Mouse (Mus musculus) lung, embryonic 14.5 days (tissue): ENCODE measurements around the gene Vmn1r48. TPM values are rescaled to one million over a fixed set of nuclear protein-coding genes. Genes with fewer than 3 reads are reported as not detected.
"Not testable (repeated sequence)": the region's sequence is repeated elsewhere in the genome, so short reads cannot be mapped to it uniquely, and the experiment has no call there.

Source experiments
- ATAC-seq: fragments of 200-750 bp; cut with Nextera tagmentation; 2 replicates; pipeline ENCODE4 v1.8.0; 2017; ENCODE audit warnings: mild to moderate bottlenecking, moderate TSS enrichment, moderate library complexity; ENCODE audit not compliant: insufficient read depth
- DNase-seq: peaks from one replicate; pipeline ENCODE4 v3.0.0-alpha.2; 2015
- H3K27ac ChIP-seq: fragments of 300-500 bp; sonication (generic); 2 replicates; pipeline ENCODE4 v1.5.1; 2014; ENCODE audit warnings: low read depth, mild to moderate bottlenecking, moderate library complexity
- H3K27me3 ChIP-seq: fragments of 300-500 bp; sonication (generic); 2 replicates; pipeline ENCODE4 v1.6.1; 2014; ENCODE audit warnings: low read length, control low read depth; ENCODE audit not compliant: insufficient read depth
- H3K36me3 ChIP-seq: fragments of 300-500 bp; sonication (generic); 2 replicates; pipeline ENCODE4 v1.6.1; 2014; ENCODE audit warnings: control low read depth; ENCODE audit not compliant: insufficient read depth
- H3K4me1 ChIP-seq: fragments of 300-500 bp; sonication (generic); 2 replicates; pipeline ENCODE4 v1.6.1; 2014; ENCODE audit warnings: antibody characterized with exemption, control low read depth; ENCODE audit not compliant: insufficient read depth
- H3K4me2 ChIP-seq: fragments of 300-500 bp; sonication (generic); 2 replicates; pipeline ENCODE4 v1.6.1; 2014; ENCODE audit warnings: mild to moderate bottlenecking
- H3K4me3 ChIP-seq: fragments of 300-500 bp; sonication (generic); 2 replicates; pipeline ENCODE4 v1.5.1; 2014; ENCODE audit warnings: low read depth, low read length
- H3K9ac ChIP-seq: fragments of 300-500 bp; sonication (generic); 2 replicates; pipeline ENCODE4 v1.6.1; 2014
- H3K9me3 ChIP-seq: fragments of 300-500 bp; sonication (generic); 2 replicates; pipeline ENCODE4 v1.6.1; 2016; ENCODE audit warnings: low read depth, low read length, control low read depth
- CTCF ChIP-seq: IDR thresholded peaks from 2 replicates; pipeline ENCODE4 v1.5.1; 2016; ENCODE audit warnings: antibody characterized with exemption, low read depth
- WGBS: fragments of 180-500 bp; shearing (Covaris S2); extraction: QIAGEN DNeasy Blood & Tissue Kit; methylation state at CpG from one replicate; pipeline ENCODE4 v1.1.7; 2014; 5-methylcytosine and 5-hydroxymethylcytosine counted together
- polyA plus RNA-seq: library from polyadenylated mRNA; unstranded; fragments of >200 nt; fragmentation: Nextera tagmentation; extraction: Ambion mirVana; gene quantifications from 2 replicates; pipeline ENCODE4 v1.2.1, GENCODE M21; 2014

Gene Vmn1r48
- polyA plus RNA-seq, result not detected in 2 replicates

DNA sequence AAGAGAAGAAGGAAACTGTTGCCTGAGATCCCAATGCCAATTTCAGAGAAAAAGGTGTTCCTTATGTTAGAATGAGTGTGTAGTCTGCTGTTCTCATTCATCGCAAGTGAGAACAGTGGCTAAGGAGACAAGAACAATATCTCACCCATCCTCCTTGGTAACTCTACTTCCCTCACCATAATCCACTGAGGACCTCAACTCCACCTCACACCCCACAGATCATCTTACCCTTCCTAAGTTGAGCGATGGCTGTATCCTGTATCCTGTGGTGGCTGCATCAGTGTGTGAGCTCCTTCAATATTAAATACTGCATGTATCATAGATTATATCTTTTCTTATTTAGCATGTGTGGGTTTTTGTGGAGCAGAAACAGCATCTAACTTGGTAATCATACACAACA lies at the start of gene Vmn1r48:
TSS of gene Vmn1r48 (minus strand) at position 101 of the 400 bp plus-strand sequence.
- ATAC-seq, H3K36me3 ChIP-seq, H3K9ac ChIP-seq, H3K4me1 ChIP-seq, H3K27me3 ChIP-seq, H3K4me2 ChIP-seq, H3K9me3 ChIP-seq, H3K4me3 ChIP-seq, H3K27ac ChIP-seq, DNase-seq: not testable (repeated sequence)
- WGBS, result no CpG with 5 or more reads among the region's 2 CpGs

DNA sequence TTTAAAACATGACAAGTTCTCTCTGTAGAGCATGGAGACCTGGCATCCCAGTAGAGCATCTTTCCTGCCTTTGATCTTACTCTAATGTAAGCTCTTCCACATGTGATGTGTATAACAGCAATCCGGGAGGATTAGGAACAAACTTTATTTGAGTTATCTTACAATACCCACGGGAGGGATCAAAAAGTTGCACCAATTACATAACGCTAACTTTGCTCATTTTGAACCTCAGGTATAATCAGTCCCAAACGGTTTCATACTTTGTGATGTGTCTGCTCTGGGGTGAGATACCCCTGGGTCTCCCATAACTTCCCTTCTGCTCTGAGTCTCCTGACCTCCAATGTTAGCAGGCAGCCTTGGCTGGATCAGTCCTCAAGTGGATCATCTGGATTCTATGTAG lies 41.8 kb upstream of the Vmn1r48 start, which contains the start of gene Vmn1r49:
TSS of gene Vmn1r49 (minus strand) at position 101 of the 400 bp plus-strand sequence.
- Histone ChIP-seq H3K9me3 (no peaks in the 10 kb centered on the region), H3K36me3 (no peaks in the 10 kb centered on the region), H3K27ac (no peak within 1 kb of the TSS), H3K4me1 (no peaks in the 10 kb centered on the region), H3K9ac (no peak within 1 kb of the TSS), H3K4me2 (no peak within 1 kb of the TSS), H3K4me3 (no peak within 1 kb of the TSS), H3K27me3 (no peaks in the 10 kb centered on the region)
- ATAC-seq (no peak), DNase-seq (no peak)
- 72% methylated on average over 4 of the region's 4 CpGs for WGBS
- no peak for TF ChIP-seq CTCF

DNA sequence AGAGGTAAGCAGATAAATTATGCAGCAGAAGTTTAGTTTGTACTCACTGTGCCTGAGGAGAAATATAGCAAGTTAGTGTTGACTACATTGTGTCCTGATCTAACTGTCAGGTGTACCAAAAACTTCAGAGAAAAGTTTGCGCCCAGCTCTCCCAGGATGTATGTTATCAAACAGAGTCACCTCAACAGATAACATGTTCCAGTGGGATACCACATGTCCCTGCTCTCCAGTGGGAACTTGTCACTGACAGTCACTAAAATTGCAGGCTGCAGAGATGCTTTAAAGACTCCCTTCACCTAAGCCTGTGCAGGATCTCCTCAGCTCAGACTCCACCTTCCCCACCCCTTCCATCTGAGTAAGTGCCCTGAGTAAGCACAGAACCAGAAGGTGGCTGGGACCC lies 20.8 kb downstream of the Vmn1r48 start, which contains the start of gene Vmn1r47:
TSS of gene Vmn1r47 (plus strand) at position 301 of the 400 bp plus-strand sequence.
- WGBS, result 85% methylated on average over 1 of the region's 1 CpGs
- not testable (repeated sequence) for H3K27me3 ChIP-seq, H3K9me3 ChIP-seq, H3K4me2 ChIP-seq, DNase-seq, H3K4me3 ChIP-seq, H3K36me3 ChIP-seq, H3K9ac ChIP-seq, ATAC-seq, H3K4me1 ChIP-seq, H3K27ac ChIP-seq

DNA sequence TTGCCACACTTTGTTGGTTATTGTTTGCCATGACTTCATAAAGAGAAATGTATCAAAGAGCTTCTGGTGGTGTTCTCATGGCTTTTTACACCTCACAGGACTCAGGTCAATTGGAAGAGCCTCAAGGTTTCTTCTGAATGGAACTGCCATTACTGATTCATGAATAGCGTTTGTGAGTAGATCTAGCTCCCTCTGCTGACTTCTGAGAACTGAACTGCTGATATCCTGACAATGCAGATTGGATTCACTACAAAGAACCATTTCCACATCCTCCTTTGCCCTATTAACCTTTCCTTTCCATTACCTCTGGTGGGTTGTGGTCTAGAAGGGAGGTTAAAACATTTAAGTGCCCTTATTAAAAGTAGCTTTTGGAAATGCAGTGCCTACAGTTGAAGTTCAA lies 50.7 kb downstream of the Vmn1r48 start:
- H3K9ac ChIP-seq, result no peak overlapping the region
- WGBS, result 32% methylated on average over 1 of the region's 1 CpGs
- no peak overlapping the region for H3K4me3 ChIP-seq
- H3K9me3 ChIP-seq, result no peaks in the 10 kb centered on the region
- no peak overlapping the region for H3K4me2 ChIP-seq
- H3K4me1 ChIP-seq, result no peaks in the 10 kb centered on the region
- TF ChIP-seq CTCF, result no peak
- DNase-seq (no peak), ATAC-seq (no peak)
- no peaks in the 10 kb centered on the region for H3K36me3 ChIP-seq
- H3K27ac ChIP-seq, result no peak overlapping the region
- H3K27me3 ChIP-seq, result no peaks in the 10 kb centered on the region

Other genes starting within 250 kb of the Vmn1r48 start
- gene Vmn1r42, start 160.4 kb downstream of the Vmn1r48 start, polyA plus RNA-seq, result not detected in 2 replicates
- not detected in 2 replicates for gene Vmn1r43, start 160.4 kb downstream of the Vmn1r48 start, polyA plus RNA-seq
- not detected in 2 replicates for gene Vmn1r44, start 153.2 kb downstream of the Vmn1r48 start, polyA plus RNA-seq
- not detected in 2 replicates for gene Vmn1r45, start 96.2 kb downstream of the Vmn1r48 start, polyA plus RNA-seq
- not detected in 2 replicates for gene Vmn1r46, start 67.5 kb downstream of the Vmn1r48 start, polyA plus RNA-seq
- not detected in 2 replicates for gene Vmn1r47, start 20.7 kb downstream of the Vmn1r48 start, polyA plus RNA-seq
- not detected in 2 replicates for gene Vmn1r49, start 41.7 kb upstream of the Vmn1r48 start, polyA plus RNA-seq
- gene Vmn1r50, start 64.6 kb upstream of the Vmn1r48 start, polyA plus RNA-seq, result not detected in 2 replicates
- not detected in 2 replicates for gene Vmn1r51, start 85.8 kb upstream of the Vmn1r48 start, polyA plus RNA-seq
- not detected in 2 replicates for gene Vmn1r52, start 138.0 kb upstream of the Vmn1r48 start, polyA plus RNA-seq
- not detected in 2 replicates for gene V1ra8, start 166.0 kb upstream of the Vmn1r48 start, polyA plus RNA-seq
- 0.16 TPM in 1 of 2 replicates, not detected in the other for gene Vmn1r53, start 187.6 kb upstream of the Vmn1r48 start, polyA plus RNA-seq
- not detected in 2 replicates for gene Vmn1r54, start 209.5 kb upstream of the Vmn1r48 start, polyA plus RNA-seq